Mouse (Mus musculus): ENCODE measurements at regions not wholly inside any gene's neighbourhood (a gene's known extent, or its start where the extent isn't known, plus 50 kb on each side); places are given as distances from the start of the nearest gene placed in this dataset.
A peak's percentile ranks its signal among the peaks of the same experiment; 100 is the strongest.

- DNase-seq: peak; percentile 20 to 33
These were observed 180.5 kb upstream of the Ado start for GRCm38 (mm10) chr10:67729271-67729670.

- DNase-seq: no peak
These were observed 178.8 kb upstream of the Ado start for GRCm38 (mm10) chr10:67727580-67727979.

GRCm38 (mm10) chr10:67726796-67727195 is 178.0 kb upstream of the Ado start:
- DNase-seq: no peak

GRCm38 (mm10) chr10:67726351-67726750 is 177.6 kb upstream of the Ado start:
- no peak for DNase-seq

- no peak for DNase-seq
These were observed 173.0 kb upstream of the Ado start for GRCm38 (mm10) chr10:67721787-67722186.

GRCm38 (mm10) chr10:67717506-67717905 is 168.8 kb upstream of the Ado start:
- DNase-seq: no peak

- no peak for DNase-seq
These were observed 166.3 kb upstream of the Ado start for GRCm38 (mm10) chr10:67715046-67715445.

GRCm38 (mm10) chr10:67713098-67713497 is 164.3 kb upstream of the Ado start:
- no peak for DNase-seq

GRCm38 (mm10) chr10:67712665-67713064 is 163.9 kb upstream of the Ado start:
- DNase-seq: peak in 1 of 2 experiments; percentile 6

GRCm38 (mm10) chr10:67711961-67712360 is 163.2 kb upstream of the Ado start:
- no peak for DNase-seq

GRCm38 (mm10) chr10:67706436-67706835 is 157.7 kb upstream of the Ado start:
- no peak for DNase-seq

- DNase-seq: no peak
These were observed 154.2 kb upstream of the Ado start for GRCm38 (mm10) chr10:67702783-67703455.

- DNase-seq: no peak
These were observed 148.8 kb upstream of the Ado start for GRCm38 (mm10) chr10:67697401-67698195.

- DNase-seq: no peak
These were observed 147.4 kb upstream of the Ado start for GRCm38 (mm10) chr10:67695891-67696853.

GRCm38 (mm10) chr10:67694751-67695150 is 146.0 kb upstream of the Ado start:
- DNase-seq: no peak

- no peak for DNase-seq
These were observed 144.8 kb upstream of the Ado start for GRCm38 (mm10) chr10:67693586-67693985.

- DNase-seq: no peak
These were observed 141.4 kb upstream of the Ado start for GRCm38 (mm10) chr10:67689944-67690670.

- no peak for DNase-seq
These were observed 130.6 kb upstream of the Ado start for GRCm38 (mm10) chr10:67679382-67679781.

- DNase-seq: no peak
These were observed 124.7 kb upstream of the Ado start for GRCm38 (mm10) chr10:67673450-67673849.

- DNase-seq: peak; percentile 13 to 29
These were observed 123.5 kb upstream of the Ado start for GRCm38 (mm10) chr10:67672281-67672680.

GRCm38 (mm10) chr10:67669066-67669465 is 120.3 kb upstream of the Ado start:
- DNase-seq: no peak

- no peak for DNase-seq
These were observed 114.3 kb upstream of the Ado start for GRCm38 (mm10) chr10:67663028-67663427.

Measured in cerebellum, postnatal 36 days (tissue).